Mouse (Mus musculus): Measurements from ENCODE around the gene Ric8b. TPM values are rescaled to one million over a fixed set of nuclear protein-coding genes. Genes with fewer than 3 reads are reported as not detected.

Gene Ric8b
- total RNA-seq, 2 experiments from 2014 or later = 16.6 to 17.7 TPM

- no peak for ATAC-seq (replicated peaks; ENCODE audit: poor library complexity, severe bottlenecking)
Measured at GRCm38 (mm10) chr10:85001920-85002319, 84.5 kb downstream of the Ric8b start.

- ATAC-seq (replicated peaks; ENCODE audit: poor library complexity, severe bottlenecking) = peak; percentile 76
Measured at GRCm38 (mm10) chr10:85003190-85004026, 86.0 kb downstream of the Ric8b start.

GRCm38 (mm10) chr10:85006573-85007310 lies 89.3 kb downstream of the Ric8b start:
- ATAC-seq (replicated peaks; ENCODE audit: poor library complexity, severe bottlenecking) = no peak

- ATAC-seq (replicated peaks; ENCODE audit: poor library complexity, severe bottlenecking) = no peak
Measured at GRCm38 (mm10) chr10:85007861-85008840, 90.7 kb downstream of the Ric8b start.

GRCm38 (mm10) chr10:85011066-85011465 lies 93.7 kb downstream of the Ric8b start:
- ATAC-seq (replicated peaks; ENCODE audit: poor library complexity, severe bottlenecking) = no peak

GRCm38 (mm10) chr10:85013464-85013863 lies 96.0 kb downstream of the Ric8b start:
- ATAC-seq (replicated peaks; ENCODE audit: poor library complexity, severe bottlenecking) = peak; percentile 70

GRCm38 (mm10) chr10:85013924-85014428 lies 96.6 kb downstream of the Ric8b start:
- ATAC-seq (replicated peaks; ENCODE audit: poor library complexity, severe bottlenecking) = no peak

- no peak for ATAC-seq (replicated peaks; ENCODE audit: poor library complexity, severe bottlenecking)
Measured at GRCm38 (mm10) chr10:85014456-85014976, 97.1 kb downstream of the Ric8b start.

- ATAC-seq (replicated peaks; ENCODE audit: poor library complexity, severe bottlenecking) = no peak
Measured at GRCm38 (mm10) chr10:85022647-85023312, 105.4 kb downstream of the Ric8b start.

GRCm38 (mm10) chr10:85023313-85023666 lies 105.9 kb downstream of the Ric8b start:
- ATAC-seq (replicated peaks; ENCODE audit: poor library complexity, severe bottlenecking) = no peak

- peak; percentile 96 for ATAC-seq (replicated peaks; ENCODE audit: poor library complexity, severe bottlenecking)
Measured at GRCm38 (mm10) chr10:85025799-85026424, 108.5 kb downstream of the Ric8b start.

- no peak for ATAC-seq (replicated peaks; ENCODE audit: poor library complexity, severe bottlenecking)
Measured at GRCm38 (mm10) chr10:85027619-85028175, 110.3 kb downstream of the Ric8b start.

GRCm38 (mm10) chr10:85035131-85035725 lies 117.8 kb downstream of the Ric8b start:
- ATAC-seq (replicated peaks; ENCODE audit: poor library complexity, severe bottlenecking) = peak; percentile 46

GRCm38 (mm10) chr10:85038147-85038546 lies 120.7 kb downstream of the Ric8b start:
- no peak for ATAC-seq (replicated peaks; ENCODE audit: poor library complexity, severe bottlenecking)

- no peak for ATAC-seq (replicated peaks; ENCODE audit: poor library complexity, severe bottlenecking)
Measured at GRCm38 (mm10) chr10:85038852-85039251, 121.4 kb downstream of the Ric8b start.

- peak; percentile 67 for ATAC-seq (replicated peaks; ENCODE audit: poor library complexity, severe bottlenecking)
Measured at GRCm38 (mm10) chr10:85044191-85044711, 126.8 kb downstream of the Ric8b start.

- peak; percentile 67; the same call in 1 of the 2 replicates for ATAC-seq (replicated peaks; ENCODE audit: poor library complexity, severe bottlenecking)
Measured at GRCm38 (mm10) chr10:85044732-85045720, 127.6 kb downstream of the Ric8b start.

All from granulocyte monocyte progenitor cell, adult 5-6 weeks (primary cell).